In the genomic region with DNA sequence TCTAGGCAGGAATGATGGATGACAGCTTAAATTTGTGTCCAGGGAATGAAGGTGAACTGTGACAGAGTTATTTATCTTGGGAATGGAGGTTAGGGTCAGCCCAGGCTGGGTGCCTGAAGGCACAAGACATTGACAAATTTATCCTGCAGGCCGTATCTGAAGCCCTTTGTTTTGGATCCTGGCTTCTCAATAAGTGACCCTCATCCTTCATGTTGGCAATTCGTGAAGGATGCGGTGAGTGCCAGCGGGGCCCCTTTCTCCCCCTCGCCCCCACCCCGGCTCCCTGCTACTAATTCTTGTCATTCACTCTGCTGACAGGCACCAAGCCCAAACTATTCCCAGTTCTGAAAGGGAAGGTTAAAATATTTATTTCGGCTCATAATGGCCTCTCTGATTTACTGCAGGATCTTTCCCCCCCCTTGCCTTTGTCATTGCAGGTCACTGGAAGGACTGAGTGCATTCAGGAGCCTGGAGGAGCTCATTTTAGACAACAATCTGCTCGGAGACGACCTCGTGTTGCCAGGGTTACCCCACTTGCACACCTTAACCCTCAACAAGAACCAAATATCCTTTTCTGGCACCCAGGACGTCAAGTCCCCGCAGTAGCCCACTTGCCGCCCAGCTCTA, we compare ENCODE assay signal across 8 mouse cellular contexts.
A peak's percentile ranks its signal among the peaks of the same experiment; 100 is the strongest.
DNase-seq lines count a peak whose midpoint lies in the region; ATAC-seq lines count a peak whose summit lies in the region.

No protein-coding gene starts in this region.

- no peak overlapping the region for H3K9ac ChIP-seq in intestine, embryonic 15.5 days
- no peak overlapping the region for H3K9ac ChIP-seq in midbrain, embryonic 15.5 days

- H3K4me1 ChIP-seq in intestine, embryonic 15.5 days (replicated peaks): peaks cover 11% of the 10 kb centered on the region
- H3K4me1 ChIP-seq in midbrain, embryonic 15.5 days: peaks cover 28% of the 10 kb centered on the region

- no peaks in the 10 kb centered on the region for H3K9me3 ChIP-seq in intestine, embryonic 15.5 days
- H3K9me3 ChIP-seq in midbrain, embryonic 15.5 days: no peaks in the 10 kb centered on the region

- 0 out of 2 replicates have a peak overlapping the region, but pooled peaks have one; percentile 17 for H3K4me2 ChIP-seq in intestine, embryonic 15.5 days (replicated peaks)
- H3K4me2 ChIP-seq in midbrain, embryonic 15.5 days: peak overlapping the region; percentile 34

- H3K27me3 ChIP-seq in intestine, embryonic 15.5 days (replicated peaks): no peaks in the 10 kb centered on the region
- peaks cover 3% of the 10 kb centered on the region for H3K27me3 ChIP-seq in midbrain, embryonic 15.5 days (replicated peaks)

- H3K27ac ChIP-seq in intestine, embryonic 15.5 days: no peak overlapping the region
- H3K27ac ChIP-seq in midbrain, embryonic 15.5 days: no peak overlapping the region

- DNase-seq in cerebellum, postnatal 14 days: peak; percentile 21 to 38
- DNase-seq in cerebellum, postnatal 4 days (ENCODE audit: low spot score in 2 of 2): no peak
- peak; percentile 23 to 27 for DNase-seq in cerebellum, postnatal 25 days
- no peak for DNase-seq in right cerebral cortex, postnatal 4 days
- DNase-seq in heart, postnatal 25 days (ENCODE audit: low spot score): no peak

- WGBS in intestine, embryonic 15.5 days: 27% methylated on average over 13 of the region's 13 CpGs
- WGBS in midbrain, embryonic 15.5 days: 13% methylated on average over 13 of the region's 13 CpGs

- H3K36me3 ChIP-seq in intestine, embryonic 15.5 days: no peaks in the 10 kb centered on the region
- H3K36me3 ChIP-seq in midbrain, embryonic 15.5 days (replicated peaks): no peaks in the 10 kb centered on the region

- ATAC-seq in intestine, embryonic 15.5 days: no peak
- ATAC-seq in midbrain, embryonic 15.5 days (replicated peaks): 0 out of 2 replicates have a peak, but pooled peaks have one; percentile 50
- no peak for ATAC-seq in megakaryocyte progenitor cell, adult 5-6 weeks (replicated peaks; ENCODE audit: poor library complexity)

- intact Hi-C loops in heart, postnatal 25 days (cut with DNase I): loop anchor here (1.0 to 10.0 kb wide), 5 partner anchors 231 to 947 kb away; no protein-coding TSS in a partner anchor

- H3K4me3 ChIP-seq in intestine, embryonic 15.5 days (replicated peaks): no peak overlapping the region
- no peak overlapping the region for H3K4me3 ChIP-seq in midbrain, embryonic 15.5 days

Comparison
In these comparisons a context has a peak if more than half of its experiments do, and no peak if none do; other contexts are left out.
1. DNase-seq: peak in cerebellum, postnatal 14 days (2 of 2) and cerebellum, postnatal 25 days (2 of 2); none in cerebellum, postnatal 4 days (0 of 2), right cerebral cortex, postnatal 4 days (single experiment) and heart, postnatal 25 days (single experiment).